Mouse (Mus musculus) layer of hippocampus, adult 2 months (tissue): ENCODE measurements at regions not wholly inside any gene's neighbourhood (a gene's known extent, or its start where the extent isn't known, plus 50 kb on each side); places are given as distances from the start of the nearest gene placed in this dataset.
"Not testable (repeated sequence)": the region's sequence is repeated elsewhere in the genome, so short reads cannot be mapped to it uniquely, and the experiment has no call there.

Experiments
- DNase-seq, 2 experiments: peaks; one replicate each; pipeline ENCODE4 v3.0.0; 2022; ENCODE audit warnings: low spot score in 2 of 2
- H3K27ac ChIP-seq: fragments of 200-600 bp; 2 replicates; pipeline ENCODE4 v1.8.1; 2022
- H3K4me3 ChIP-seq: fragments of 200-600 bp; 2 replicates; pipeline ENCODE4 v1.8.1; 2022; ENCODE audit warnings: mild to moderate bottlenecking
- CTCF ChIP-seq: fragments of 200-600 bp; conservative IDR thresholded peaks from 2 replicates; pipeline ENCODE4 v1.8.1; 2022; ENCODE audit warnings: antibody characterized with exemption, mild to moderate bottlenecking, moderate library complexity

GRCm38 (mm10) chr9:32939626-32940025, 303.6 kb downstream of the Ets1 start:
- no peak overlapping the region for H3K4me3 ChIP-seq
- TF ChIP-seq CTCF, result no peak
- no peak for DNase-seq
- H3K27ac ChIP-seq, result no peak overlapping the region

- TF ChIP-seq CTCF, result peak; percentile 88
- DNase-seq, result peak; percentile 42 to 85
- Histone ChIP-seq H3K27ac (peak overlapping the region; percentile 74), H3K4me3 (peak overlapping the region; percentile 72)
Observed at GRCm38 (mm10) chr9:32940111-32940813, 304.2 kb downstream of the Ets1 start.

DNA sequence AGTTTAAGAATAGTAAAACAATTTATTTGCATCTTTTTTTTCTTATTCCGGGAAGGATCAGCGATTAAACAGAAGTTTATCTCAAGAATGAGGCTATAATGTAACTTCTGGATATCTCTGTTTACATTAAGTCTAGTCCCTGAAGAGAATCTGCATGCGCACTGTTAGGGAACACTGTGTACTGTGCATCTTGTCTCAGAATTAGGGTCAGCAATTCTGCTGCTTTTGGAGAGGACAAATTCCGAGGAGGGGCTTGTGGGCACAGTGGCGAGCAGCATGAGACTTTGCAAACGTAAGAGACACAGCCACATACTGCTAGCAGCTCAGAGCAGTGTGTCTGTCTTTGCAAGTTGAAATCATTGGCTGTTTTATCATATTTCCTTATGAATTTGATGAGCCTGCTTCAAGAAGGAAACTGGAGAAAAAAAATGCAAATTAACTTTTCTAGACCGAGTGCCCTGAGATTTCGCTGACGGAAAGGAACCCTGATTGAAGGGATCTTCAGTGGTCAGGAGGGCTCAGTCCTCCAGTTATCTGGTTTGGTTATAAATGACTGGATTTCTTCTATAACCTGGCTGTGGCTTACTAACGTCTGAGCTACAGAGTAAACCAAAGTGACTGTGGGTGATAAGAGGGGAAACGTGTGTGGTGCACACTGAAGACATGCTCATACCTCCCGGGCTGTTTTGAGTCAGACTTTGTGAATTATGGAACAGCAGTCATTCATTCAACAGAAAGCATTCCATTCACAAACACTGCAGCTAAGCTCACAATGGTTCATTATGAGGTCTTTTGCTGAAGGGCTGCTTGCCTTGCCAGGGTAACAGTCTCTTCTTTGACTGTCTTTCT, 305.1 kb downstream of the Ets1 start:
- DNase-seq, result no peak
- no peak for TF ChIP-seq CTCF
- Histone ChIP-seq H3K4me3 (peak overlapping the region; percentile 72), H3K27ac (peak overlapping the region; percentile 12)

DNA sequence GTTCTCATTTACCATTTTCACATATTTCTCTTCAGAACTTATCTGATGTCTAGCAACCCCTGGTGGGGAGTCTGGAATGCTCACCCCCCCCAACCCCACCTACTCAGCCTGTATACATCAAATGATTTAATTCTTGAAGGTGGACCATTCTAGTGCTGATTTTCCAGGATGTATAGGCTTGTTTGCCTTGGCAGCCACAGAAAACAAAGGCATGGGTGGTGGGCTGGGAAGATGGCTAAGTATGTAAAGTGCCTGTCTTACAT, 305.7 kb downstream of the Ets1 start:
- Histone ChIP-seq H3K4me3 (no peak overlapping the region), H3K27ac (no peak overlapping the region)
- DNase-seq, result no peak
- peak; percentile 31 for TF ChIP-seq CTCF

DNA sequence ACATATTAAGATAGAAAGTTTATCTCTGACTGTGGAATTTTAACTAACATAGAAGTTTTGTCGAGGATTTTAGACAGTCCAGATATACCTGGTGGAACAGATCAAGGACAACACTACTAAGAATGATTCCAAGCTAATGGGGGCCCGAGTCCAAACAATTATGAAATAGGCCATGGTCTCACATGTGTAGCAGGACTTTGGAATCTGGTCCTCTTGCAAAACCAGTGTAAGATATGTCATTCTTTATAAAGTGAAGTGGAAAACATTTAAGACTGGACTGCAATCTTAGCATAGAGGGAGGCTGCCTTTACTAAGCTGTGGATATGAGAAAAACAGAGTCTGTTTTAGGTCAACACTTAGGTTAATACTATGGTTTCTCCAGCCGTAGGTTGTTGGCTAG, 311.2 kb downstream of the Ets1 start:
- TF ChIP-seq CTCF, result no peak
- no peak overlapping the region for H3K4me3 ChIP-seq
- no peak overlapping the region for H3K27ac ChIP-seq
- no peak for DNase-seq

DNA sequence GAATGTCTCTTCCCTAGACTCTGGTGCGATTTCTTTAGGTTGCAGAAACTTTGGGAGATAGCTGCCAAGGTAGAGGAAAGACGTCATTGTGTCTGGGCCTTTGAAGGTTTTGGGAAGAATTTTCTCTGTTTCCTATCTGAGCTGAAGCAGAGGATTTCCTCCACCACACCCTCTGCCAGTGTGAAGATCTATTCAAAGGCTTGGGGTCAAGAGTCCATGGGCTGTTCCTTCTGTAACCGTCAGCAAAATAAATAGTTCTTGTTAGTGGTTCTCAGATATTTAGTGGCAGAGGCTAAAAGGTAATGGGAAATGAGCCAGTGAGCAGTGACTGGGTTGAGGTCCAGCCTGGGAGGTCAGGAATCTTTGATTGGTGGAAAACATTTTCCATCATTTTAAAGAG, 313.0 kb downstream of the Ets1 start:
- no peak overlapping the region for H3K27ac ChIP-seq
- TF ChIP-seq CTCF, result no peak
- H3K4me3 ChIP-seq, result no peak overlapping the region
- DNase-seq, result no peak

DNA sequence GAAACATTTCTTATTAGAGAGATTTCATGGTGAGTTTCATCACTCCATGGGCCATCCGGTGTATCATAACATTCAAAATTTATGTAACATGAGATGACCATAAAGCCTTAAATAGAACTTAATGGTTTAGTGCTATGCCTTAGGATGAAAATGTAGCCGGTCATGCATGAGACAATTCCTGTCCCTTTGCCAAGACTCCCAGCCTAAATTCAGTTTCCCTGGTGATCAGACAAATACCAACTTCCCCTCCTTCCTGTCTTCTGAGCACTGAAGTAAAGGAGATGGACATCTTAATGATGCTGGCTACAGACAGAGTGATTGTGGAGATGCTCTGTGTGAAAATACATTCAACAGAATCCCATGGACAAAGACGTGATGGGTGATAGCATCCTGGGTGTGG, 322.7 kb downstream of the Ets1 start:
- no peak for TF ChIP-seq CTCF

DNA sequence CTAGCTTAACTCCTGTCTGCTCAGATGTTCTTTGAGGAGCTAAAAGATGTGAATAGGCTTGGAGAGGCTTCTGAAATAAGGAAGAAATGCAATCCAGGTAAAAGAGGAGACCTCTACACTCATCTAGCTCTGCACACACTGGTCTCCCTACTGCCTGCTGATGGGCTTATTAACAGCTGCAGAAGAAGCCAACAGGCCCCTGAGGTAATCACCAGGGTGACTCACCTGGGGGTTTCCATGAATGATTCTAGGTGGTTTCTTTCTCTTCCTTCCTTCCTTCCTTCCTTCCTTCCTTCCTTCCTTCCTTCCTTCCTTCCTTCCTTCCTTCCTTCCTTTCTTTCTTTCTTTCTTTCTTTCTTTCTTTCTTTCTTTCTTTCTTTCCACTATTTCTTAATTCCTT, 323.4 kb downstream of the Ets1 start:
- not testable (repeated sequence) for H3K4me3 ChIP-seq, H3K27ac ChIP-seq, DNase-seq

More for the DNA sequence above, 322.7 kb downstream of the Ets1 start:
- no peak overlapping the region for H3K27ac ChIP-seq
- no peak overlapping the region for H3K4me3 ChIP-seq
- no peak for DNase-seq

DNA sequence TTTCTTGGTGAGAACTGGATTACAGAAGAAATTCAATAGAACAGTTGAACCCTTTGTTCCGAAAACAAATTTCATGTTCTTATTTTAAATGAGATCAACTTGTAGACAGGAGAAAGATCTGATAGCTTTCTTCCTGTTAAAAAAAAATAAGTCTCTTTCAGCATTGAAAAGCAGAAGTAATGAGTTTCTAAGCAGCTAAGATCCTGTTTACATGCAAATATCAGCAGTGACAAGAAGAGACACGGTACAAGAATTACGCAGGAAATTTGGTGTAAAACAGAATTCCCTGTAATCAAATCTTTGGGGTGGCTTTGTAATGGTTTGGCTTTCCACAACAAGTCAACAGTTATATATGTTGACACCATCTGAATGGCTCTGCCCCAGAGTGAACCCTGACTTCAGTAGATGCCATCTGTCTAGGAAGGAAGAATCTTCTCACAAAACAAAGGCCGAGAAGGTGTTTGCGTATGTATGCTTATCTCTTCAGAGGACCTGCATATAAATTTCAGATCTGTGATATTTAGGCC, 326.7 kb downstream of the Ets1 start:
- DNase-seq, result no peak
- Histone ChIP-seq H3K4me3 (no peak overlapping the region), H3K27ac (no peak overlapping the region)
- TF ChIP-seq CTCF, result no peak

GRCm38 (mm10) chr9:32968446-32968845, 332.4 kb downstream of the Ets1 start:
- no peak for TF ChIP-seq CTCF
- Histone ChIP-seq H3K4me3 (no peak overlapping the region), H3K27ac (no peak overlapping the region)
- no peak for DNase-seq

- no peak overlapping the region for H3K4me3 ChIP-seq
- DNase-seq, result no peak
- H3K27ac ChIP-seq, result no peak overlapping the region
- no peak for TF ChIP-seq CTCF
Observed at GRCm38 (mm10) chr9:32971421-32971820, 335.4 kb downstream of the Ets1 start.

- DNase-seq, result no peak
- H3K27ac ChIP-seq, result no peak overlapping the region
- no peak for TF ChIP-seq CTCF
- no peak overlapping the region for H3K4me3 ChIP-seq
Observed at GRCm38 (mm10) chr9:32971926-32972325, 335.9 kb downstream of the Ets1 start.

DNA sequence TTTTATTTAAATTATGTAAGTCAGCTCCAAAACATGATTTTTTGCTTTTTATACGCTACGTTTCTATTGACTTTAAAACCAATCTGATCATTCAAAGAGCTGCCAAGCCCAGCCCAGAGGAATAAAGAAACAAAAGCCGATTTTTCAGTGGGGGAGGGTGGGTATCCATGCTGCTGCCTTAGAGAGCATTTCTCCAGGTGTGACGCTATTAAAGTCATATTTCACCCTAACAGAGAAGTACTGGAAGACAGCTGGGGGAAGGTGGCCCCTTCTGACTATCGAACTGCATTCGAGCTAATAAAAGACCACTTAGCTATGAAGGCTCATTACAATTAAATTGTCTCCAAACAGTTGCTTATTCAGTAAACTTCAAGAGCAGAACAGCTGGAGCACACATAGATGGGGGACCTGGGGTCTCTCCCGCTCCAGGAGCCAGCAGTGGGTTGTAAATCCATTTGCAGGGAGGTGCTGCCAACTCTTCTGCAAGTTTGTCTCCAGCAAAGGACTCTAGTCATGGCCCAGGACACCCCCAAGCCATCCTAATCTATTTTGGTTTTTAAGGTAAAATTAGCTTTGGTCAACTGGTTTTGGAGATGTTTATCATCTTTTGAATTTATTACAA, 336.5 kb downstream of the Ets1 start:
- H3K27ac ChIP-seq, result no peak overlapping the region
- DNase-seq, result no peak
- no peak for TF ChIP-seq CTCF
- H3K4me3 ChIP-seq, result no peak overlapping the region
